16 mouse cellular contexts compared by ENCODE assay signal in genomic region chr5:131167366-131167765, GRCm38 (mm10).
DNase-seq lines count a peak whose midpoint lies in the region; ATAC-seq and TF ChIP-seq lines count a peak whose summit lies in the region.
"Had no signal": no experiment of that assay in that cellular context is flagged by ENCODE, and none has a peak within 500 bp of the region (broad histone marks: within the 10 kb centered on the region; RNA-seq: fewer than 3 reads in every experiment).

No protein-coding gene starts in this region.

- H3K27ac ChIP-seq in forebrain, embryonic 14.5 days (ENCODE audit: low read depth, low read length): no peak overlapping the region
- no peak overlapping the region for H3K27ac ChIP-seq in forebrain, embryonic 11.5 days (ENCODE audit: low read depth, low read length)
- peak overlapping the region; percentile 85 for H3K27ac ChIP-seq in layer of hippocampus, adult 2 months
- H3K27ac ChIP-seq: hindbrain, embryonic 15.5 days; limb, embryonic 12.5 days; liver, embryonic 15.5 days; neural tube, embryonic 12.5 days had no signal

- WGBS in forebrain, embryonic 14.5 days: 41% methylated on average over 5 of the region's 5 CpGs
- 91% methylated on average over 5 of the region's 5 CpGs for WGBS in forebrain, embryonic 11.5 days

- H3K4me3 ChIP-seq in forebrain, embryonic 14.5 days (ENCODE audit: low read depth, low read length): no peak overlapping the region
- no peak overlapping the region for H3K4me3 ChIP-seq in forebrain, embryonic 11.5 days (ENCODE audit: low read depth, low read length)
- H3K4me3 ChIP-seq in layer of hippocampus, adult 2 months: no peak overlapping the region
- H3K4me3 ChIP-seq: hindbrain, embryonic 15.5 days; limb, embryonic 12.5 days; liver, embryonic 15.5 days; neural tube, embryonic 12.5 days had no signal

- H3K9ac ChIP-seq in forebrain, embryonic 14.5 days (ENCODE audit: low read length): no peak overlapping the region
- no peak overlapping the region for H3K9ac ChIP-seq in forebrain, embryonic 11.5 days (ENCODE audit: low read length)
- H3K9ac ChIP-seq: hindbrain, embryonic 15.5 days; limb, embryonic 12.5 days; liver, embryonic 15.5 days; neural tube, embryonic 12.5 days had no signal

- no peaks in the 10 kb centered on the region for H3K27me3 ChIP-seq in forebrain, embryonic 14.5 days (replicated peaks; ENCODE audit: control insufficient read depth, insufficient read depth, low read length)
- H3K27me3 ChIP-seq in forebrain, embryonic 11.5 days (ENCODE audit: control insufficient read depth, insufficient read depth, low read length): no peaks in the 10 kb centered on the region
- H3K27me3 ChIP-seq: hindbrain, embryonic 15.5 days; limb, embryonic 12.5 days; liver, embryonic 15.5 days; neural tube, embryonic 12.5 days had no signal

- no peaks in the 10 kb centered on the region for H3K36me3 ChIP-seq in forebrain, embryonic 14.5 days (ENCODE audit: control insufficient read depth, insufficient read depth, low read length)
- no peaks in the 10 kb centered on the region for H3K36me3 ChIP-seq in forebrain, embryonic 11.5 days (ENCODE audit: control insufficient read depth, insufficient read depth, low read length)
- H3K36me3 ChIP-seq: hindbrain, embryonic 15.5 days; limb, embryonic 12.5 days; liver, embryonic 15.5 days; neural tube, embryonic 12.5 days had no signal

- no peaks in the 10 kb centered on the region for H3K4me1 ChIP-seq in forebrain, embryonic 14.5 days (ENCODE audit: control insufficient read depth, insufficient read depth, low read length)
- H3K4me1 ChIP-seq in forebrain, embryonic 11.5 days (replicated peaks; ENCODE audit: control insufficient read depth, insufficient read depth, low read length): no peaks in the 10 kb centered on the region
- H3K4me1 ChIP-seq: hindbrain, embryonic 15.5 days; liver, embryonic 15.5 days; neural tube, embryonic 12.5 days had no signal

- H3K4me2 ChIP-seq in forebrain, embryonic 14.5 days (ENCODE audit: low read length): no peak overlapping the region
- H3K4me2 ChIP-seq in forebrain, embryonic 11.5 days (ENCODE audit: low read depth, low read length, severe bottlenecking): no peak overlapping the region
- H3K4me2 ChIP-seq: hindbrain, embryonic 15.5 days; limb, embryonic 12.5 days; liver, embryonic 15.5 days; neural tube, embryonic 12.5 days had no signal

- 0 out of 2 replicates have a peak, but pooled peaks have one; percentile 7 for TF ChIP-seq CTCF in layer of hippocampus, adult 2 months (conservative IDR thresholded peaks at IDR 0.05)

- no peaks in the 10 kb centered on the region for H3K9me3 ChIP-seq in forebrain, embryonic 14.5 days (replicated peaks; ENCODE audit: control insufficient read depth, low read length)
- no peaks in the 10 kb centered on the region for H3K9me3 ChIP-seq in forebrain, embryonic 11.5 days (ENCODE audit: control insufficient read depth, low read length)
- H3K9me3 ChIP-seq: hindbrain, embryonic 15.5 days; neural tube, embryonic 12.5 days had no signal

- ATAC-seq in forebrain, embryonic 14.5 days: peak; percentile 78
- no peak for ATAC-seq in forebrain, embryonic 11.5 days (replicated peaks; ENCODE audit: low FRiP score)
- ATAC-seq: midbrain, embryonic 16.5 days had no signal

- DNase-seq in forebrain, embryonic 14.5 days (ENCODE audit: low spot score): peak; percentile 83
- DNase-seq in forebrain, embryonic 11.5 days (ENCODE audit: low spot score): no peak
- peak; percentile 81 for DNase-seq in brain, adult 2 months (ENCODE audit: low read depth, low spot score)
- peak; percentile 74 to 90 for DNase-seq in cerebellum, postnatal 10 days
- DNase-seq in layer of hippocampus, adult 2 months (ENCODE audit: low spot score in 2 of 2): peak; percentile 82 to 85
- DNase-seq in adrenal gland, adult 18-20 months (ENCODE audit: low spot score in 2 of 2): no peak
- DNase-seq in spleen, adult 18-20 months: no peak
- no peak for DNase-seq in adrenal gland, postnatal 14 days
- DNase-seq: adrenal gland, postnatal 10 days; heart, adult 18-20 months; kidney, adult 2 months had no signal

Comparison
In these comparisons a context has a peak if more than half of its experiments do, and no peak if none do; other contexts are left out.
1. DNase-seq: peak in forebrain, embryonic 14.5 days (single experiment), brain, adult 2 months (single experiment), cerebellum, postnatal 10 days (2 of 2) and layer of hippocampus, adult 2 months (2 of 2); none in forebrain, embryonic 11.5 days (single experiment), adrenal gland, adult 18-20 months (0 of 2), spleen, adult 18-20 months (0 of 2) and adrenal gland, postnatal 14 days (single experiment).